Mouse (Mus musculus) spleen, postnatal 10 days (tissue): ENCODE results near the gene Tmod2.
"Not testable (repeated sequence)": the region's sequence is repeated elsewhere in the genome, so short reads cannot be mapped to it uniquely, and the experiment has no call there.

Experiments
- DNase-seq, 2 experiments: peaks; one replicate each; pipeline ENCODE4 v3.0.0; 2021 to 2022; ENCODE audit warnings: low spot score in 2 of 2

The Tmod2 gene

GRCm38 (mm10) chr9:75551342-75551741 lies 59.8 kb downstream of the Tmod2 start:
- DNase-seq: no peak

GRCm38 (mm10) chr9:75549010-75549409 lies 62.1 kb downstream of the Tmod2 start:
- DNase-seq: no peak

- peak in 1 of 2 experiments; percentile 78 for DNase-seq
Observed at GRCm38 (mm10) chr9:75546885-75547553, 64.1 kb downstream of the Tmod2 start.

GRCm38 (mm10) chr9:75545514-75545913 lies 65.6 kb downstream of the Tmod2 start:
- DNase-seq: no peak

GRCm38 (mm10) chr9:75541497-75541896 lies 69.6 kb downstream of the Tmod2 start:
- DNase-seq: peak in 1 of 2 experiments; percentile 30

GRCm38 (mm10) chr9:75536422-75536821 lies 74.7 kb downstream of the Tmod2 start:
- DNase-seq: no peak

GRCm38 (mm10) chr9:75534431-75534962 lies 76.6 kb downstream of the Tmod2 start:
- DNase-seq: no peak

- DNase-seq: not testable (repeated sequence)
Observed at GRCm38 (mm10) chr9:75532989-75533388, 78.1 kb downstream of the Tmod2 start.

GRCm38 (mm10) chr9:75532461-75532860 lies 78.7 kb downstream of the Tmod2 start:
- DNase-seq: no peak

GRCm38 (mm10) chr9:75529358-75529757 lies 81.8 kb downstream of the Tmod2 start:
- peak in 1 of 2 experiments; percentile 41 for DNase-seq

GRCm38 (mm10) chr9:75528096-75528495 lies 83.0 kb downstream of the Tmod2 start:
- DNase-seq: no peak

GRCm38 (mm10) chr9:75527368-75528059 lies 83.6 kb downstream of the Tmod2 start:
- no peak for DNase-seq

- DNase-seq: no peak
Observed at GRCm38 (mm10) chr9:75523646-75524045, 87.5 kb downstream of the Tmod2 start.

GRCm38 (mm10) chr9:75522217-75522616 lies 88.9 kb downstream of the Tmod2 start:
- DNase-seq: no peak

GRCm38 (mm10) chr9:75521788-75522187 lies 89.3 kb downstream of the Tmod2 start:
- peak in 1 of 2 experiments; percentile 73 for DNase-seq

GRCm38 (mm10) chr9:75520940-75521339 lies 90.2 kb downstream of the Tmod2 start:
- no peak for DNase-seq

- no peak for DNase-seq
Observed at GRCm38 (mm10) chr9:75517751-75518150, 93.4 kb downstream of the Tmod2 start.
